Mouse (Mus musculus) MEL (cell line): ENCODE results near the gene Bri3bp.
"Not testable (repeated sequence)": the region's sequence is repeated elsewhere in the genome, so short reads cannot be mapped to it uniquely, and the experiment has no call there.

Experiments
- CTCF ChIP-seq, 3 experiments: IDR thresholded peaks in 2 of 3; conservative IDR thresholded peaks in 1 of 3; 2 replicates each; pipeline ENCODE4 v1.5.1; 2011 to 2012; ENCODE audit warnings: low read length in 3 of 3, low read depth in 2 of 3, mild to moderate bottlenecking in 2 of 3, improper control_type of control experiment in 1 of 3, inconsistent platforms in 1 of 3, mixed read lengths in 1 of 3, moderate library complexity in 1 of 3; ENCODE audit not compliant: control insufficient read depth in 1 of 3, insufficient read depth in 1 of 3, poor library complexity in 1 of 3, severe bottlenecking in 1 of 3
- EP300 ChIP-seq, 2 experiments: IDR thresholded peaks; 2 replicates each; pipeline ENCODE4 v1.6.1; 2011; ENCODE audit warnings: improper control_type of control experiment in 2 of 2, low read length in 2 of 2, low read depth in 1 of 2, mild to moderate bottlenecking in 1 of 2
- ETS1 ChIP-seq: IDR thresholded peaks from 2 replicates; pipeline ENCODE4 v1.6.1; 2012; ENCODE audit warnings: low read depth, mild to moderate bottlenecking, inconsistent platforms, low read length, improper control_type of control experiment, moderate library complexity
- GABPA ChIP-seq: IDR thresholded peaks from 2 replicates; pipeline ENCODE4 v1.6.1; 2012; ENCODE audit warnings: low read depth, mild to moderate bottlenecking, inconsistent platforms, low read length, improper control_type of control experiment, moderate library complexity
- HCFC1 ChIP-seq: IDR thresholded peaks from 2 replicates; pipeline ENCODE4 v1.6.1; 2012; ENCODE audit warnings: low read depth, mild to moderate bottlenecking, inconsistent platforms, low read length, improper control_type of control experiment, moderate library complexity
- MAX ChIP-seq: IDR thresholded peaks from 2 replicates; pipeline ENCODE4 v1.6.1; 2011; ENCODE audit warnings: low read length, improper control_type of control experiment
- POLR2A ChIP-seq, 2 experiments: IDR thresholded peaks; 2 replicates each; pipeline ENCODE4 v1.6.1; 2011 to 2012; ENCODE audit warnings: low read length in 2 of 2, mild to moderate bottlenecking in 2 of 2, control low read depth in 1 of 2, improper control_type of control experiment in 1 of 2, low read depth in 1 of 2, moderate library complexity in 1 of 2; ENCODE audit not compliant: control insufficient read depth in 1 of 2, insufficient read depth in 1 of 2, poor library complexity in 1 of 2
- POLR2AphosphoS2 ChIP-seq: IDR thresholded peaks from 2 replicates; pipeline ENCODE4 v1.6.1; 2011; ENCODE audit warnings: low read length, improper control_type of control experiment
- RCOR1 ChIP-seq: IDR thresholded peaks from 2 replicates; pipeline ENCODE4 v1.6.1; 2012; ENCODE audit warnings: low read depth, mild to moderate bottlenecking, inconsistent platforms, low read length, improper control_type of control experiment
- TAL1 ChIP-seq: IDR thresholded peaks from 2 replicates; pipeline ENCODE4 v1.6.1; 2012; ENCODE audit warnings: mild to moderate bottlenecking, inconsistent platforms, low read length, moderate library complexity, mixed read lengths
- TBP ChIP-seq: IDR thresholded peaks from 2 replicates; pipeline ENCODE4 v1.8.0; 2011; ENCODE audit warnings: low read depth, low read length, improper control_type of control experiment
- UBTF ChIP-seq: IDR thresholded peaks from 2 replicates; pipeline ENCODE4 v1.6.1; 2012; ENCODE audit warnings: low read depth, mild to moderate bottlenecking, inconsistent platforms, low read length, improper control_type of control experiment, moderate library complexity, borderline replicate concordance; ENCODE audit not compliant: insufficient read depth
- ZKSCAN1 ChIP-seq: IDR thresholded peaks from 2 replicates; pipeline ENCODE4 v1.6.1; 2012; ENCODE audit warnings: low read depth, mild to moderate bottlenecking, inconsistent platforms, low read length, improper control_type of control experiment, moderate library complexity

DNA sequence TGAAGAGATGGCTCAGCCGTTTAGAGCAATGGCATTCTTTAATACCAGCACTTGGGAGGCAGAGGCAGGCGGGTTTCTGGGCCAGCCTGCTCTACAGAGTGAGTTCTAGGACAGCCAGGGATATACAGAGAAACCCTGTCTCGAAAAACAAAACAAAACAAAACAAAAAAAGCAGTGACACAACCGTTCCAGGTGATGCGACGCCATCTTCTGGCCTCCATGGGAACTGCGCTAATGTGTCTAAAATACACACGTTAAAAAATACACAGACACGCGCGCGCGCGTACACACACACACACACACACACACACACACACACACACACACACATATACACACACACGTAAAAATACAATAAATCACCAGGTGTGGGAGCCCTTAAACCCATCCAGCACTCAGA is 7.0 kb upstream of the Bri3bp start:
- TF ChIP-seq EP300 (IDR thresholded peaks at IDR 0.05; ENCODE audit: low read depth in 1 of 2, low read length in 2 of 2); HCFC1; RCOR1; TAL1; POLR2A (IDR thresholded peaks at IDR 0.05; ENCODE audit: control insufficient read depth in 1 of 2, insufficient read depth in 1 of 2, low read depth in 1 of 2, low read length in 2 of 2, poor library complexity in 1 of 2); POLR2AphosphoS2; UBTF; GABPA; MAX; ETS1; ZKSCAN1: not testable (repeated sequence)
- peak; percentile 33 to 50 (median 45); a peak in 5 of 6 replicates for TF ChIP-seq CTCF (IDR thresholded peaks at IDR 0.05 in 2 of 3, conservative IDR thresholded peaks at IDR 0.05 in 1 of 3; ENCODE audit: control insufficient read depth in 1 of 3, insufficient read depth in 1 of 3, low read depth in 2 of 3, low read length in 3 of 3, poor library complexity in 1 of 3, severe bottlenecking in 1 of 3)
- TF ChIP-seq TBP: 0 out of 2 replicates have a peak, but pooled peaks have one; percentile 8
